Mouse (Mus musculus) forebrain, postnatal 0 days (tissue): ENCODE measurements at regions not wholly inside any gene's neighbourhood (a gene's known extent, or its start where the extent isn't known, plus 50 kb on each side); places are given as distances from the start of the nearest gene placed in this dataset.

Experiments
- ATAC-seq: fragments of 200-750 bp; cut with Nextera tagmentation; 2 replicates; pipeline ENCODE4 v1.8.0; 2017; ENCODE audit warnings: mild to moderate bottlenecking, moderate library complexity
- DNase-seq: peaks from one replicate; pipeline ENCODE4 v3.0.0-alpha.2; 2015
- H3K27ac ChIP-seq: fragments of 300-500 bp; sonication (generic); 2 replicates; pipeline ENCODE4 v1.5.1; 2014; ENCODE audit warnings: low read depth, mild to moderate bottlenecking, antibody characterized with exemption, low read length, moderate library complexity, mixed read lengths
- H3K27me3 ChIP-seq: fragments of 300-500 bp; sonication (generic); 2 replicates; pipeline ENCODE4 v1.6.1; 2014; ENCODE audit warnings: mild to moderate bottlenecking, low read length, mixed read lengths; ENCODE audit not compliant: insufficient read depth
- H3K36me3 ChIP-seq: fragments of 300-500 bp; sonication (generic); 2 replicates; pipeline ENCODE4 v1.6.1; 2014; ENCODE audit warnings: mild to moderate bottlenecking, moderate library complexity; ENCODE audit not compliant: insufficient read depth
- H3K4me1 ChIP-seq: fragments of 300-500 bp; sonication (generic); 2 replicates; pipeline ENCODE4 v1.6.1; 2014; ENCODE audit warnings: antibody characterized with exemption; ENCODE audit not compliant: insufficient read depth
- H3K4me2 ChIP-seq: fragments of 300-500 bp; sonication (generic); 2 replicates; pipeline ENCODE4 v1.6.1; 2014; ENCODE audit warnings: low read depth, mild to moderate bottlenecking, moderate library complexity
- H3K4me3 ChIP-seq: fragments of 300-500 bp; sonication (generic); 2 replicates; pipeline ENCODE4 v1.5.1; 2014; ENCODE audit warnings: low read depth, low read length, mixed read lengths
- H3K9ac ChIP-seq: fragments of 300-500 bp; sonication (generic); 2 replicates; pipeline ENCODE4 v1.6.1; 2014; ENCODE audit warnings: mild to moderate bottlenecking
- H3K9me3 ChIP-seq: fragments of 300-500 bp; sonication (generic); 2 replicates; pipeline ENCODE4 v1.6.1; 2016; ENCODE audit warnings: low read length
- CTCF ChIP-seq: sonication (generic); IDR thresholded peaks from 2 replicates; pipeline ENCODE4 v1.5.1; 2016; ENCODE audit warnings: antibody characterized with exemption, control low read depth, low read depth
- WGBS: fragments of 180-500 bp; shearing (Covaris S2); extraction: QIAGEN DNeasy Blood & Tissue Kit; methylation state at CpG from one replicate; pipeline ENCODE4 v1.1.7; 2014; 5-methylcytosine and 5-hydroxymethylcytosine counted together

GRCm38 (mm10) chr7:36973654-36974320 is 275.9 kb downstream of the Tshz3 start:
- no peak for ATAC-seq
- no peaks in the 10 kb centered on the region for H3K27me3 ChIP-seq

GRCm38 (mm10) chr7:36974573-36974972 is 276.7 kb downstream of the Tshz3 start:
- H3K4me1 ChIP-seq: 0 out of 2 replicates have a peak, but pooled peaks cover 3% of the 10 kb centered on the region
- H3K27me3 ChIP-seq: no peaks in the 10 kb centered on the region
- no peaks in the 10 kb centered on the region for H3K36me3 ChIP-seq
- H3K4me2 ChIP-seq: no peak overlapping the region
- no peak for ATAC-seq
- H3K27ac ChIP-seq: no peak overlapping the region
- DNase-seq: no peak
- no peaks in the 10 kb centered on the region for H3K9me3 ChIP-seq
- H3K9ac ChIP-seq: no peak overlapping the region
- 57% methylated on average over 4 of the region's 4 CpGs for WGBS
- peak; percentile 52 for TF ChIP-seq CTCF
- no peak overlapping the region for H3K4me3 ChIP-seq

More at GRCm38 (mm10) chr7:36973654-36974320, 275.9 kb downstream of the Tshz3 start:
- Histone ChIP-seq H3K27ac (no peak overlapping the region), H3K9ac (no peak overlapping the region), H3K4me3 (no peak overlapping the region), H3K4me1 (0 out of 2 replicates have a peak, but pooled peaks cover 3% of the 10 kb centered on the region), H3K9me3 (no peaks in the 10 kb centered on the region), H3K36me3 (no peaks in the 10 kb centered on the region), H3K4me2 (no peak overlapping the region)
- 53% methylated on average over 10 of the region's 10 CpGs for WGBS
- DNase-seq: no peak
- TF ChIP-seq CTCF: no peak

GRCm38 (mm10) chr7:36975475-36975874 is 277.6 kb downstream of the Tshz3 start:
- DNase-seq (no peak), ATAC-seq (no peak)
- 27% methylated on average over 5 of the region's 5 CpGs for WGBS
- no peaks in the 10 kb centered on the region for H3K27me3 ChIP-seq
- H3K36me3 ChIP-seq: no peaks in the 10 kb centered on the region
- no peak overlapping the region for H3K4me2 ChIP-seq
- no peak overlapping the region for H3K4me3 ChIP-seq
- H3K9ac ChIP-seq: no peak overlapping the region
- no peak overlapping the region for H3K27ac ChIP-seq
- peak; percentile 39 for TF ChIP-seq CTCF
- 0 out of 2 replicates have a peak, but pooled peaks cover 3% of the 10 kb centered on the region for H3K4me1 ChIP-seq
- H3K9me3 ChIP-seq: no peaks in the 10 kb centered on the region

- WGBS: 30% methylated on average over 12 of the region's 12 CpGs
- Histone ChIP-seq H3K4me1 (0 out of 2 replicates have a peak, but pooled peaks cover 3% of the 10 kb centered on the region), H3K4me3 (no peak overlapping the region), H3K36me3 (no peaks in the 10 kb centered on the region), H3K27ac (no peak overlapping the region), H3K9ac (no peak overlapping the region), H3K27me3 (no peaks in the 10 kb centered on the region), H3K4me2 (no peak overlapping the region), H3K9me3 (no peaks in the 10 kb centered on the region)
- no peak for TF ChIP-seq CTCF
- ATAC-seq: peak; percentile 83
- peak; percentile 58 for DNase-seq
These were observed 279.9 kb downstream of the Tshz3 start for GRCm38 (mm10) chr7:36977819-36978218.

- Histone ChIP-seq H3K9me3 (no peaks in the 10 kb centered on the region), H3K4me1 (no peaks in the 10 kb centered on the region), H3K4me2 (no peak overlapping the region), H3K27ac (no peak overlapping the region), H3K36me3 (no peaks in the 10 kb centered on the region), H3K9ac (no peak overlapping the region), H3K4me3 (no peak overlapping the region), H3K27me3 (no peaks in the 10 kb centered on the region)
- DNase-seq: no peak
- WGBS: 85% methylated on average over 1 of the region's 1 CpGs
- no peak for ATAC-seq
- no peak for TF ChIP-seq CTCF
These were observed 291.5 kb downstream of the Tshz3 start for GRCm38 (mm10) chr7:36989380-36989779.

- H3K36me3 ChIP-seq: no peaks in the 10 kb centered on the region
- H3K4me1 ChIP-seq: no peaks in the 10 kb centered on the region
- WGBS: 74% methylated on average over 5 of the region's 5 CpGs
- H3K4me2 ChIP-seq: no peak overlapping the region
- H3K4me3 ChIP-seq: no peak overlapping the region
- DNase-seq (no peak), ATAC-seq (no peak)
- H3K27ac ChIP-seq: no peak overlapping the region
- TF ChIP-seq CTCF: no peak
- no peaks in the 10 kb centered on the region for H3K27me3 ChIP-seq
- no peaks in the 10 kb centered on the region for H3K9me3 ChIP-seq
- H3K9ac ChIP-seq: no peak overlapping the region
These were observed 306.7 kb downstream of the Tshz3 start for GRCm38 (mm10) chr7:37004601-37005000.

- no peak for TF ChIP-seq CTCF
- Histone ChIP-seq H3K27me3 (no peaks in the 10 kb centered on the region), H3K9me3 (no peaks in the 10 kb centered on the region), H3K4me1 (no peaks in the 10 kb centered on the region), H3K4me3 (no peak overlapping the region), H3K36me3 (no peaks in the 10 kb centered on the region), H3K27ac (no peak overlapping the region), H3K9ac (no peak overlapping the region), H3K4me2 (no peak overlapping the region)
- DNase-seq (no peak), ATAC-seq (no peak)
- WGBS: 89% methylated on average over 2 of the region's 2 CpGs
These were observed 307.8 kb downstream of the Tshz3 start for GRCm38 (mm10) chr7:37005701-37006100.
